Mouse (Mus musculus) hindbrain, embryonic 10.5 days (tissue): ENCODE measurements around the gene Vmn2r60. TPM values are rescaled to one million over a fixed set of nuclear protein-coding genes. Genes with fewer than 3 reads are reported as not detected.
"Not testable (repeated sequence)": the region's sequence is repeated elsewhere in the genome, so short reads cannot be mapped to it uniquely, and the experiment has no call there.

Experiments used
- DNase-seq: peaks from one replicate; pipeline ENCODE4 v3.0.0-alpha.2; 2017; ENCODE audit warnings: low spot score
- H3K27ac ChIP-seq: fragments of 300-500 bp; sonication (generic); 2 replicates; pipeline ENCODE4 v1.5.1; 2016; ENCODE audit warnings: mild to moderate bottlenecking, moderate library complexity
- H3K27me3 ChIP-seq: fragments of 300-500 bp; sonication (generic); 2 replicates; pipeline ENCODE4 v1.6.1; 2016; ENCODE audit warnings: mild to moderate bottlenecking; ENCODE audit not compliant: poor library complexity, insufficient read depth, severe bottlenecking
- H3K36me3 ChIP-seq: fragments of 300-500 bp; sonication (generic); 2 replicates; pipeline ENCODE4 v1.6.1; 2016; ENCODE audit warnings: mild to moderate bottlenecking, moderate library complexity
- H3K4me1 ChIP-seq: fragments of 300-500 bp; sonication (generic); replicated peaks from 2 replicates; pipeline ENCODE4 v1.6.1; 2016; ENCODE audit warnings: mild to moderate bottlenecking
- H3K4me3 ChIP-seq: fragments of 300-500 bp; sonication (generic); 2 replicates; pipeline ENCODE4 v1.5.1; 2016; ENCODE audit warnings: mild to moderate bottlenecking, moderate library complexity
- H3K9me3 ChIP-seq: fragments of 300-500 bp; sonication (generic); 2 replicates; pipeline ENCODE4 v1.6.1; 2016; ENCODE audit warnings: mild to moderate bottlenecking, moderate library complexity
- WGBS: fragments of 180-500 bp; shearing (Covaris S2); methylation state at CpG from one replicate; pipeline ENCODE4 v1.1.7; 2016; 5-methylcytosine and 5-hydroxymethylcytosine counted together
- polyA plus RNA-seq: library from polyadenylated mRNA; unstranded; fragments of >200 nt; fragmentation: Nextera tagmentation; extraction: Ambion mirVana; gene quantifications from 2 replicates; pipeline ENCODE4 v1.2.1, GENCODE M21; 2016

Vmn2r60 gene
- polyA plus RNA-seq, result not detected in 2 replicates

DNA sequence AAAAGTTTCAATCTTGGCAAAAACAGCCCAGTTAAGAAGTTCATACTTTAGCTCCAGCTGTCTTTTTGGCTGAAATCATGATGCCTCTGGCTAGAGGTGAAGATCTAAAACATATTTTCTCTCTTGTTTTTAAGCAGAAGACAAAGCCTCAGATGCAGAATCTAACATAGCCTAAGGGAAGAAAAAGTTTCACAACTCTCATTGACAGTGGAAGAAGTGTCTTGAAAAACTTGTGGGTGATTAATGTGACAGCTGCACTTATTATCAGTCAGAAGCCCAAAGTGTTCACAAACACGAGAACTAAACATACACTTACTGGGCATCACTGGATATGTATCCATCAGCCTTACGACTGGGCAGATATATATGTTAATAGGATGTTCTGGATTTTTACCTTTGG lies at the start of gene Vmn2r60:
Vmn2r60 (plus strand) TSS at position 301 of the 400 bp plus-strand sequence.
- Histone ChIP-seq H3K27ac (no peak within 1 kb of the TSS), H3K4me3 (no peak within 1 kb of the TSS), H3K4me1 (no peaks in the 10 kb centered on the region), H3K9me3 (peaks cover 37% of the 10 kb centered on the region), H3K36me3 (no peaks in the 10 kb centered on the region), H3K27me3 (no peaks in the 10 kb centered on the region)
- 84% methylated on average over 2 of the region's 2 CpGs for WGBS
- DNase-seq, result no peak

DNA sequence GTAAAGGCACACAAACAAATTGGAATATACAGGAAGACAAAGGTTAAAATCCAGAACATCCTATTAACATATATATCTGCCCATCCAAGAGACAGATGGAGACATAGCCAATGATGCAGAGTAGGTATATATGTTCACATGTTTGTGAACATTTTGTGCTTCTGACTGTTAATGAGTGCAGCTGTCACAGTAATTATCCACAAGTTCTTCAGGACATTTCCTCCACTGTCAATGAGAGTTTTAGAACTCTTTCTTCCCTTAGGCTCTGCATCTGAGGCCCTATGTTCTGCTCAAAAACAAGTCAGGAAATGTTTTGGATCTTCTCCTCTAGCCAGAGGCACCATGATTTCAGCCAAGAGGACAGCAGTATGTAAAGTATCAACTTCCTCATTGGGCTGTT lies 48.6 kb upstream of the Vmn2r60 start, which contains the start of gene Vmn2r59:
Vmn2r59 (minus strand) TSS at position 101 of the 400 bp plus-strand sequence.
- no peaks in the 10 kb centered on the region for H3K4me1 ChIP-seq

DNA sequence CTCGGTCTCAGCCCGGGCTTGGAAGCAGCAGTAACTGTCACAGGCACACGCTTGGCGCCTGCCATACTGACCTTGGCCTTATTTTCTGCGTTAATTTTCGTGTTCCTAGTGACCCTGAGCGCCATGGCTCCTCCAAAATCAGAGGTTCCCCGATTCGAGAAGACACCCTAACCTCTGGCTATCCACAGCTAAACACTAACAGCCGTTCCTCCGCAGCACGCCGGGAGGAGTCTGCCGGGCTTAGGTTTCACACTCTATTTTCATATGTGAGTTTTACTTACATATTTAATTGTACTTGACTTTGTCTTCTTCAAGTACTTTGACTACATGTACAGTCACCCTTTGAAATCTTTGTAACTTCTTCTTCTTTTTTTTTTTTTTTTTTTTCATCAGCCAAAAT lies 509 bp upstream of the Vmn2r60 start:
- 76% methylated on average over 14 of the region's 14 CpGs for WGBS

More for the DNA sequence above, 48.6 kb upstream of the Vmn2r60 start, which contains the start of gene Vmn2r59:
- peaks cover 25% of the 10 kb centered on the region; the same call in 1 of the 2 replicates for H3K9me3 ChIP-seq
- no peak within 1 kb of the TSS for H3K27ac ChIP-seq
- H3K27me3 ChIP-seq, result no peaks in the 10 kb centered on the region
- H3K4me3 ChIP-seq, result no peak within 1 kb of the TSS
- no peak for DNase-seq
- H3K36me3 ChIP-seq, result no peaks in the 10 kb centered on the region

More for the DNA sequence above, 509 bp upstream of the Vmn2r60 start:
- H3K4me3 ChIP-seq, H3K27me3 ChIP-seq, DNase-seq, H3K4me1 ChIP-seq, H3K36me3 ChIP-seq, H3K27ac ChIP-seq: not testable (repeated sequence)
- peaks cover 38% of the 10 kb centered on the region for H3K9me3 ChIP-seq

Other genes with a start within 250 kb of the Vmn2r60 start
- gene Vmn2r58, start 235.1 kb upstream of the Vmn2r60 start, polyA plus RNA-seq, result not detected in 2 replicates
- gene Vmn2r59, start 48.7 kb upstream of the Vmn2r60 start, polyA plus RNA-seq, result not detected in 2 replicates
- not detected in 2 replicates for gene Vmn2r61, start 152.3 kb downstream of the Vmn2r60 start, polyA plus RNA-seq